Mouse (Mus musculus): Measurements from ENCODE around the gene Irx4.

GRCm38 (mm10) chr13:73263128-73263971, 3.1 kb downstream of the Irx4 start:
- TF ChIP-seq CTCF (IDR thresholded peaks at IDR 0.05; ENCODE audit: borderline replicate concordance, insufficient read depth, low read length) (no peak), POLR2A (IDR thresholded peaks at IDR 0.05; ENCODE audit: low read depth, low read length) (no peak)
